18 mouse cellular contexts compared by ENCODE assay signal in genomic region chr17:7233197-7233596, GRCm38 (mm10).
DNase-seq lines count a peak whose midpoint lies in the region; ATAC-seq and TF ChIP-seq lines count a peak whose summit lies in the region.
"Had no signal": no experiment of that assay in that cellular context is flagged by ENCODE, and none has a peak within 500 bp of the region (broad histone marks: within the 10 kb centered on the region; RNA-seq: fewer than 3 reads in every experiment).

No protein-coding gene starts in this region.

- ATAC-seq in kidney, postnatal 0 days (replicated peaks; ENCODE audit: low FRiP score, low read depth) = no peak
- ATAC-seq in forebrain, postnatal 0 days = peak; percentile 76

- peaks cover 4% of the 10 kb centered on the region; the same call in 1 of the 2 replicates for H3K36me3 ChIP-seq in kidney, postnatal 0 days (ENCODE audit: insufficient read depth, low read length)
- no peaks in the 10 kb centered on the region for H3K36me3 ChIP-seq in forebrain, postnatal 0 days (ENCODE audit: insufficient read depth)
- H3K36me3 ChIP-seq: lung, embryonic 15.5 days had no signal

- no peak overlapping the region for H3K9ac ChIP-seq in kidney, postnatal 0 days (ENCODE audit: low read depth, low read length)
- H3K9ac ChIP-seq in forebrain, postnatal 0 days = no peak overlapping the region
- H3K9ac ChIP-seq: hindbrain, embryonic 14.5 days; liver, embryonic 14.5 days; lung, embryonic 15.5 days had no signal

- peaks cover 10% of the 10 kb centered on the region for H3K4me1 ChIP-seq in kidney, postnatal 0 days (replicated peaks; ENCODE audit: insufficient read depth, low read length)
- 0 out of 2 replicates have a peak, but pooled peaks cover 7% of the 10 kb centered on the region for H3K4me1 ChIP-seq in forebrain, postnatal 0 days (ENCODE audit: insufficient read depth)

- no peaks in the 10 kb centered on the region for H3K27me3 ChIP-seq in kidney, postnatal 0 days (ENCODE audit: insufficient read depth, low read length)
- H3K27me3 ChIP-seq in forebrain, postnatal 0 days (ENCODE audit: insufficient read depth, low read length) = no peaks in the 10 kb centered on the region
- H3K27me3 ChIP-seq: lung, embryonic 15.5 days had no signal

- no peak overlapping the region for H3K27ac ChIP-seq in kidney, postnatal 0 days
- no peak overlapping the region; the same call in 1 of the 2 replicates for H3K27ac ChIP-seq in forebrain, postnatal 0 days (ENCODE audit: low read depth, low read length)
- H3K27ac ChIP-seq: heart, adult 2 months; hindbrain, embryonic 14.5 days; liver, embryonic 14.5 days; lung, embryonic 15.5 days had no signal

- 0 out of 2 replicates have a peak, but pooled peaks have one; percentile 21 for TF ChIP-seq CTCF in kidney, postnatal 0 days (IDR thresholded peaks at IDR 0.05; ENCODE audit: low read depth)
- peak; percentile 41 for TF ChIP-seq CTCF in forebrain, postnatal 0 days (IDR thresholded peaks at IDR 0.05; ENCODE audit: low read depth)

- no peak for DNase-seq in kidney, postnatal 0 days (ENCODE audit: low spot score)
- no peak for DNase-seq in kidney, adult 18-20 months
- DNase-seq in right cerebral cortex, adult 2 months (ENCODE audit: low spot score in 2 of 2) = peak; percentile 51 to 62
- no peak for DNase-seq in right cerebral cortex, postnatal 4 days
- DNase-seq in forebrain, postnatal 0 days = no peak
- DNase-seq in telencephalon, adult 2 months (ENCODE audit: low read depth, low spot score) = peak; percentile 80
- DNase-seq in embryo, embryonic 9.5 days (ENCODE audit: extremely low spot score) = no peak
- DNase-seq in ovary, postnatal 10 days (ENCODE audit: low spot score) = no peak
- DNase-seq: adrenal gland, adult 2 months; cerebellum, adult 9-10 months; gastrocnemius, postnatal 25 days; heart, postnatal 36 days; thymus, postnatal 4 days had no signal

- no peak overlapping the region for H3K4me3 ChIP-seq in kidney, postnatal 0 days (replicated peaks; ENCODE audit: low read depth, low read length)
- no peak overlapping the region for H3K4me3 ChIP-seq in forebrain, postnatal 0 days (ENCODE audit: low read depth, low read length)
- H3K4me3 ChIP-seq: heart, adult 2 months; lung, embryonic 15.5 days had no signal

- H3K9me3 ChIP-seq in kidney, postnatal 0 days (replicated peaks; ENCODE audit: low read length) = no peaks in the 10 kb centered on the region
- no peaks in the 10 kb centered on the region for H3K9me3 ChIP-seq in forebrain, postnatal 0 days (ENCODE audit: low read length)
- H3K9me3 ChIP-seq: lung, embryonic 15.5 days had no signal

- H3K4me2 ChIP-seq in kidney, postnatal 0 days (ENCODE audit: low read length) = no peak overlapping the region
- no peak overlapping the region for H3K4me2 ChIP-seq in forebrain, postnatal 0 days (ENCODE audit: low read depth)
- H3K4me2 ChIP-seq: hindbrain, embryonic 14.5 days; lung, embryonic 15.5 days; midbrain, embryonic 11.5 days had no signal

Comparison
In these comparisons a context has a peak if more than half of its experiments do, and no peak if none do; other contexts are left out.
1. DNase-seq: peak in right cerebral cortex, adult 2 months (2 of 2) and telencephalon, adult 2 months (single experiment); none in kidney, postnatal 0 days (single experiment), kidney, adult 18-20 months (single experiment), right cerebral cortex, postnatal 4 days (single experiment), forebrain, postnatal 0 days (single experiment), embryo, embryonic 9.5 days (single experiment) and ovary, postnatal 10 days (single experiment).